Mouse (Mus musculus) right cerebral cortex, postnatal 14 days (tissue): Measurements from ENCODE around the gene Rps12.

ENCODE experiments used
- DNase-seq: peaks from one replicate; pipeline ENCODE4 v3.0.0; 2022

The Rps12 gene

GRCm38 (mm10) chr10:23784121-23784520 is 3.0 kb downstream of the Rps12 start:
- DNase-seq = no peak

GRCm38 (mm10) chr10:23783493-23783884 is 3.6 kb downstream of the Rps12 start:
- DNase-seq = no peak

GRCm38 (mm10) chr10:23782855-23783492 is 4.1 kb downstream of the Rps12 start:
- no peak for DNase-seq

- no peak for DNase-seq
Observed at GRCm38 (mm10) chr10:23781760-23782735, 5.0 kb downstream of the Rps12 start.

GRCm38 (mm10) chr10:23780539-23781275 is 6.4 kb downstream of the Rps12 start:
- DNase-seq = no peak

- DNase-seq = no peak
Observed at GRCm38 (mm10) chr10:23777288-23777945, 9.7 kb downstream of the Rps12 start.

GRCm38 (mm10) chr10:23754166-23754565 is 32.9 kb downstream of the Rps12 start:
- DNase-seq = no peak
